Mouse (Mus musculus): ENCODE measurements around the gene Tbx3.

Gene Tbx3

GRCm38 (mm10) chr5:119670566-119671108 is at the start of gene Tbx3:
Gene Tbx3 (plus strand): TSS chr5:119670669.
- peak; percentile 53 to 68 for DNase-seq (ENCODE audit: low spot score in 2 of 2)

DNA sequence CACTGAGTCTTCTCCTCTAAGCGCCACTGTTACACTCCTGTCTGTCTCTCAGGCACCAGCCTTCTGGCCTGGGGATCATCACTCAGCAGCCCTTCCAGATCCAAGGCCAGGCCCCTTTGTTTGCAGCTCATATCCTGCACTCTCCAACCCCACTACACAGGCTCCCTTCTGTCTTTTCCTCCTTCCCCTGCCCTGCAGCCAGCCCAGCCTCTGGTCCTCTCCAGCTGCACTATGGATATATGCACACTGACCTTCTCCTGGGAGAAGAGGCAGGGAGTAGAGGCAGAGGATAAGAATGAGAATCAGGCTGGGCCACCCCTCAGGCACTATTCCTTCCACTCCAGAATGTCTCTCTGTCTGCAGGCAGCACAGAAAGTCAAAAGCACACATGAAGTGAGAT is 48.4 kb upstream of the Tbx3 start:
- DNase-seq (ENCODE audit: low spot score in 2 of 2): no peak

DNA sequence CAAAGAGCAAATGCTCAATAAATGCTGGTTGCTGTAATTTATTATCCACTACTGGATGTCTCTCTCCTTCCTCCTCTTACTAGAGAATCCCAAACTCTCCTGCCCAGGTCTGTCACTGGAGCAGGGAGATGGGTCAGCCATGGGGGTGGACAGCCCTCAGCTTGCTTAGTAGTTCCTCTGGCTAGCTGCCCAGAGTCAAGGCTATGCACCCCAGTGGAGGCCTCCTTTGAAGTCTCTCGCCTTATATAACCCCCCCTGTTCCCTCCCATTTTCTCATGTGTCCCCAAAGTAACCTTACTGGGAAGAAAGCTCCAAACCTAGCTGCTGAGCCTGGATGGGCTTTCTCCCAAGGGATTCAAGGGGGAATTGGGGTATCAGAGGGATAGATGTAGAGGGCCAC is 45.9 kb upstream of the Tbx3 start:
- DNase-seq (ENCODE audit: low spot score in 2 of 2): no peak

GRCm38 (mm10) chr5:119625603-119626002 is 44.9 kb upstream of the Tbx3 start:
- DNase-seq (ENCODE audit: low spot score in 2 of 2): no peak

DNA sequence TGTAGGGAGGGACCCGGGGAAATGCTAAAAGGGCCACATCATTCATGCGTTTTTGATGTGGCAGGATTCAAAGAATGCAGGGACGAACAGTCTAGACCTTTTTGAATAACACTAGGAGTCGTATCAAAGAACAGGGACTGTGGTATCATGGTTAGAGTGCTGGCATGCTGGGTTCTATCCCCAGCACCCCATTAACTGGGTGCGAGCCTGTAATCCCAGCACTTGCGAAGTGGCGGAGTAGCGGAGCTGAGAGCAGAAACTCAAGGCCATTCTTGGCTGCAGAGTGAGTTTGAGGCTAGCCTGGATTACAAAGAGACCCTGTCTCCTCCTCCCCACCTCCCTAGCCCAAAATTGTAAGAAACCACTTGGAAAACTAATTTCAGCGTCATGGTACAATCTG is 44.3 kb upstream of the Tbx3 start:
- no peak for DNase-seq (ENCODE audit: low spot score in 2 of 2)

GRCm38 (mm10) chr5:119626662-119627061 is 43.8 kb upstream of the Tbx3 start:
- no peak for DNase-seq (ENCODE audit: low spot score in 2 of 2)

- DNase-seq (ENCODE audit: low spot score in 2 of 2): no peak
Observed at GRCm38 (mm10) chr5:119628100-119628499, 42.4 kb upstream of the Tbx3 start.

DNA sequence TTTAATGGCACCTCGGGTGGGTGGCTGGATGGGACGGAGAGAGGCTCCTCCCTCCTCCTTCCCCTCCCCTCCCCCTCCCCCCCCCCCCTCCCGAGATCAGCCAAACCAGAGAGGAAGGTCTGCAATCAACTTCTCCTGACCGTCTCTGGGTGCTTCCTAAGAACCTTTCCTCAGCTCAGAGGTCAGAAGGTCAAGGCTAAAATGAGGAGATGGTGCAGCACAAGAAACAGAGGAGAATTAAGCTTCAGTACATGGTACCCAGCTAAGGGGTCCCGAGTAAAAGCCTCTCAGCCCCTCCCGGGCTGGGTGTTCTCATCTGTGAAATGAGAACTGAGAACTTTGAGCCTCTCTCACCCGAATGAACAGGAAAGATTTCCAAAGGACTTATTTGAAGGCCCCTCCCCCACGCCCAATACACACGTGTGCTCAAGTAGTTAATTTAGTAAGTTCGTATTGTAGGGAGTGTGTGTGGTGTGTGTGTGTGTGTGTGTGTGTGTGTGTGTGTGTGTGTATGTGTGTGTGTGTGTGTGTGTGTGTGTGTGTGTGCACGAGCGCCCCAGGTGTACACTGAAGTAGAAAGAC is 41.6 kb upstream of the Tbx3 start:
- no peak for DNase-seq (ENCODE audit: low spot score in 2 of 2)

DNA sequence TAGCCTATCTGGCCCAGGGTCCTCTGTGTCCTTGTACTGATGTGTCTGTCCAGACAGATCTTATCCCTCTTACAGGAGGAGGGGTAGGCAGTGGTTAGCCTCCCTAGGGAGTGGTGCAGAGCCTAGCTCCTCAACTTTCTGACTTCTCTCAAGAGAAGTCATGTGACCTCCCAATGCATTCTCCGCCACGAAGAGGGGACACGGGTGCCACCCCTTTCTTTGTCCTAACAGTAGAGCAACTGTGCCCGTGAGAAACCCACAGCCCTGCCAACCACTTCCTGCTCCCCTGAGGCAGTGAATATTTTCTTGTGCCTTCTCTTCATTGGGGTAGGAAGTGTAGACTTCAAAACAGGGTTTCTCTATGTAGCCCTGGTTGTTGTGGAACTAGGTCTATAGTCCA is 36.9 kb upstream of the Tbx3 start:
- no peak for DNase-seq (ENCODE audit: low spot score in 2 of 2)

DNA sequence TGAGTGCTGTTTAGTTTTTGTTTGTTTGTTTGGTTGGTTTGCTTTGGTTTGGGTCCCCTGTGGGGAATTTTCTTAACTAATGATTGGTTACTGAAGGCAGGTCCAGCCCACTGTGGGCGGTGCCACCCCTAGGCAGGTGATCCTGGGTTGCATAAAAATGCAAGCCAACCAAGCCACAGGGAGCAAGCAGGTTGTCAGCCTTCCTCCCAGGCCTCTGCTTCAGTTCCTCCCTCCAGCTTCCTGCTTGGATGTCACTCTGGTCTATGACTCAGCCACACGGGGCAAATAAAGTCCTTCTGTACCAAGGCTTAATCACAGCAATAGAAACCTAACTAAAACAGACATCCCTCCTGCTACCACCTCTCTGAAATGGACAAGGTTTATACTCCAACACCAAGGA is 35.6 kb upstream of the Tbx3 start:
- no peak for DNase-seq (ENCODE audit: low spot score in 2 of 2)

- DNase-seq (ENCODE audit: low spot score in 2 of 2): no peak
Observed at GRCm38 (mm10) chr5:119638300-119638699, 32.2 kb upstream of the Tbx3 start.

GRCm38 (mm10) chr5:119641094-119641493 is 29.4 kb upstream of the Tbx3 start:
- DNase-seq (ENCODE audit: low spot score in 2 of 2): no peak

DNA sequence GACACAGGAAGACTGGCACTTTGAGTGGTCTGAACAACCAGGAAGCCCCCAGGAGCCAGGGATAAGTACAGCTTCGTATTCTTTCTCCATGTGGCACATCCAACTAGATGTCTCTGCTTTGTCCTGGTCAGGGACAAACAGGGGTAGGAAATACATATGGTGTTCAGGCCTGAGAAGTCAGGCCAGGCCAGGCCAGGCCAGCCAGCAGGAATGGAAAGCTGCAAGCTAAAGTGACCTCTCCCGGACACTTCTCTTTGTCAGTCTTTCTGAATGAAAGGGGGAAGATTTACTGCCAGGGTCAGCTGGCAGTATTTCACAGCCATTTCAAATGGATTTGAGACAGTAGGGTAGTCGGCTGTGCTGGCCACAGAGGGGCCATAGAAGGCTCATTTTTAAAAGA is 28.8 kb upstream of the Tbx3 start:
- no peak for DNase-seq (ENCODE audit: low spot score in 2 of 2)

GRCm38 (mm10) chr5:119646965-119647364 is 23.5 kb upstream of the Tbx3 start:
- no peak for DNase-seq (ENCODE audit: low spot score in 2 of 2)

DNA sequence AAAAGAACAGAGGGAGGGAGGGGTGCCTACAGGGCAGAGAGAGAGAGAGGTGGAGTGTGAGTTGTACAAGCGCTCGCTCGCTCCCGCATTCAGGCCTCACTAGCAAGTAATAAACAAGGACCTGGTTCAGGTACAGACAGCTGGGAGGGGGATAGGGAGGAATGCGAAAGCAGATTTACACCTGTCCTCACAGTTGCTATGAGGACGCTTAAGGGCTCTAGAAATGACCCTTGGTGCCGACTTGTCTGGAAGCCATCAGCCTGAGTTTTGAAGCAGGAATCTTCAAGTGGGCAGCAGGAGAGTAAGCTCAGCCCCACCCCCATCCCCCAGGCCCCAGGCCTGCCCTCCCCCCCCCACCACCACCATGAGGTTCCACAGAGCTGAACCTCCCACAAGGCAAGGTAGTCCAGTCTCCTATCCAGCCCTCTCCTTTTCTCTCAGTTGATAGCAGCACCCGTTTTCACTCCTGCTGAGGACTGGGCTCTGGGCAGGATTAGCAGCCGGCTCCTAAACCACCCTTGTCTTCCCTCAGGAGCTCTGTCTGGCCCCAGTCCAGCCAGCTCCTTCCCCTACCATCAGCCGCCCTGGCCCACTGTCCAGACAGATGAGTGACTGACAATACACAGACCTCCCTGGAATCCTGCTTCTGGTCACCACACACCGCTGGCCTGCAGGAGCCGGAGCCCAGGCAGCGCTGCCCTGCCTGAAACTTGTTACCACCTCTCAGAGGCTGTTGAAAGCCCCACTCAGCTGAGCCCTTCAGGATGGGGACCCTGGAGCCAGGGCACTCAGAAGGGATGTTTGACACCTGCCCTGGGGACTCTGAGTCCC is 19.1 kb upstream of the Tbx3 start:
- no peak for DNase-seq (ENCODE audit: low spot score in 2 of 2)

DNA sequence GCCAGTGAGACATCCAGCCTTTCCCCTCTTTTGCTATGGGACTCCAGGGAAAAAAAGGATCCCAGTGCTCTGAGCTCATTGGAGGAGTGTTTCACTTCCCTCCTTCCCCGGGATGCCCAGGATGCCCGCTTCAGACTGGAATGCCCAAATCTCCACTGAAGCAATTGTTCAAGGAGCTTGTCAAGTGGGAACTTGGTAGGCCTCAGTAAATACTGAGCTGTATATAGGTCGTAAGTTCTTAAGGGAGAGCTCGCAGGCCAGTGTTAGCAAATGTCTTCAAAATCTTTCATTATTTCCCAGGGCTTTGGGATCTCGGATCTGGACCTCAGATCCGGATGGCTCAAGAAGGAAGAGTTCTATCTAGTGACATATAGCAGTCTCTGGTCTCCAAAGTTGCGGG is 14.1 kb upstream of the Tbx3 start:
- DNase-seq (ENCODE audit: low spot score in 2 of 2): no peak

- no peak for DNase-seq (ENCODE audit: low spot score in 2 of 2)
Observed at GRCm38 (mm10) chr5:119656856-119657255, 13.6 kb upstream of the Tbx3 start.

GRCm38 (mm10) chr5:119657362-119657761 is 13.1 kb upstream of the Tbx3 start:
- DNase-seq (ENCODE audit: low spot score in 2 of 2): no peak

- no peak for DNase-seq (ENCODE audit: low spot score in 2 of 2)
Observed at GRCm38 (mm10) chr5:119657804-119658203, 12.7 kb upstream of the Tbx3 start.

DNA sequence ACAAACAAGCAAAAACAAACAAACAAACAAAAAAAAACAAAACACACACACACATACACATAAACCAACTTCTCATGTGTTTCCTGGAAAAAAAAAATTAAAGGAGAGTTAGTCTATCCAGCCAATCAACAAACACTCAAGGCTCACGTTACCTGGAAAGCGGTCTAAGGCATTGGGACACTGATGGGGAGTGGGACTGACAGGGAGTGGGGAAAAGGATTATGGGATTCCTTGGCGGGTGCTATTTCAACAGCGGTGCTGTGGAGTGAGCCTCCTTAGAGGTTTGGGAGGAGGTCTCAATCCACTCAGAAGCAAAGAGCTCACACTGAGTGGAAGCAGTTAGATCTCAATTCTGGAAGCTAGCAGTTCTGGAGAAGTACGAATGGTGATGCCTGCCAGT is 12.1 kb upstream of the Tbx3 start:
- no peak for DNase-seq (ENCODE audit: low spot score in 2 of 2)

DNA sequence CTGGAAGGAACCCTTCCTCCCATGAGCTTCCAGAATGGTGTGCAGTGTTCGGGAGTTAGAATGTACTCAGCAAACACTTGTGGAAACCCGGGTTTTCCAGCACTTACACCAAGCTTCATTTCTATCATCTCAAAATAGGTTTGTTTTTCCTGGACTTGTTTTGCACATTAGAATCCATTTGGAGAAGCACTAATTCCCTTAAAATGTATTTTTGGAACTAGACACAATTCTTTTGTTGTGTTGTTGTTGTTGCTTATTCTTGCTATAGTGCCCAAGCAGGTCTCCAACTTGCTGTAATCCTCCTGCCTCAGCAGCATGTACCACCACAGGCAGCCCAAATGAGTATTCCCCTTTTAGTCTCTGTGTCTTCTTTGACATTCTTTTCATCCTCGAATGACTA is 11.4 kb upstream of the Tbx3 start:
- no peak for DNase-seq (ENCODE audit: low spot score in 2 of 2)

DNA sequence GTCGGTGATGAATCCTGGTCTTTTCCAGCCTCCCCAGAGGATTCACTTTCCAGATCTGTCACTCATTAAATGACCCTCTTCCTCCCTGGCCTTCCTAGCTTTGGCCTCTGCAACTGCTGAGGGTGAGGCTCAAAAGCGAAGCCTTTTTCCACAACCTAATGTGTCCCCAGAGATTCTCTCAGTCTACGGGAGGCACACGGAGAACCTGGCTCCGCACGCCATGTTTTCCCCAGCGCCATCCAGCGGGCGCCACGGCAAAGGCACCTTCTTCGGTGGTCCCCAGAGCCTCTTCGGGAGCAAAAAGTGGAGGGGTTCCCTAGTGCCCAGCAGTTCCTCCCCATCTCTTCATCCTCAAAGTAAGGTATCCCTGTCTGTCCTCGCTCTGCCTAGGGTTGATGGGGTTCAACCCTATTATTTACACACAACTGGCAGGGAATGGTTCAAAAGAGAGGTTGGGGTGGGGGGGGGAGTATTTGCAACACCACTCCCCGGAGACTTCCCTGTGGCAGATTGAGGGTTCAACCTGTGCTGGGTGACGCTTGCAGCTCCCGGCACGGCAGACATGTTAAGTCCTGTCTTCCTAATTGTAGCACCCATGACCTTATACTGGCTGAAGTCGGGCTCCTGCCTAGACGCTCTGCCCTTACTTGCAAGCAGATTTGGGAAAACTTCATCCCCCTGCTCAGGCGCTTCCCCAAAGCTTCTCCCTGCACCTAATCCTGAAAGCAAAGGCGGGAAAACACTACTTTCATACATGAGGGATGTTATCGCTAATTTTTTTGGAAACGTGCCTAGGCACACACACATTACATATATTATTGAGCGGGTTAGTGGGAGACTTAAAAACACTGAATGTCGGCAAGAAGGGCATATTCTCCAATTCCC is 9.7 kb upstream of the Tbx3 start:
- DNase-seq (ENCODE audit: low spot score in 2 of 2): no peak
